Mouse (Mus musculus) frontal cortex, adult 2 months (tissue): ENCODE measurements around the gene Asdurf. TPM values are rescaled to one million over a fixed set of nuclear protein-coding genes. Genes with fewer than 3 reads are reported as not detected.
"Not testable (repeated sequence)": the region's sequence is repeated elsewhere in the genome, so short reads cannot be mapped to it uniquely, and the experiment has no call there.

ENCODE experiments used
- DNase-seq, 2 experiments: peaks; one replicate each; pipeline ENCODE4 v3.0.0; 2022; ENCODE audit warnings: low spot score in 1 of 2; ENCODE audit errors: extremely low spot score in 1 of 2
- polyA plus RNA-seq: library from polyadenylated mRNA; depleted of rRNA; stranded (reverse); fragments of >200 nt; gene quantifications from 2 replicates; pipeline ENCODE4 v1.2.3, GENCODE M21; 2012; rRNA removed

Asdurf gene
- polyA plus RNA-seq: not detected in 2 replicates

DNA sequence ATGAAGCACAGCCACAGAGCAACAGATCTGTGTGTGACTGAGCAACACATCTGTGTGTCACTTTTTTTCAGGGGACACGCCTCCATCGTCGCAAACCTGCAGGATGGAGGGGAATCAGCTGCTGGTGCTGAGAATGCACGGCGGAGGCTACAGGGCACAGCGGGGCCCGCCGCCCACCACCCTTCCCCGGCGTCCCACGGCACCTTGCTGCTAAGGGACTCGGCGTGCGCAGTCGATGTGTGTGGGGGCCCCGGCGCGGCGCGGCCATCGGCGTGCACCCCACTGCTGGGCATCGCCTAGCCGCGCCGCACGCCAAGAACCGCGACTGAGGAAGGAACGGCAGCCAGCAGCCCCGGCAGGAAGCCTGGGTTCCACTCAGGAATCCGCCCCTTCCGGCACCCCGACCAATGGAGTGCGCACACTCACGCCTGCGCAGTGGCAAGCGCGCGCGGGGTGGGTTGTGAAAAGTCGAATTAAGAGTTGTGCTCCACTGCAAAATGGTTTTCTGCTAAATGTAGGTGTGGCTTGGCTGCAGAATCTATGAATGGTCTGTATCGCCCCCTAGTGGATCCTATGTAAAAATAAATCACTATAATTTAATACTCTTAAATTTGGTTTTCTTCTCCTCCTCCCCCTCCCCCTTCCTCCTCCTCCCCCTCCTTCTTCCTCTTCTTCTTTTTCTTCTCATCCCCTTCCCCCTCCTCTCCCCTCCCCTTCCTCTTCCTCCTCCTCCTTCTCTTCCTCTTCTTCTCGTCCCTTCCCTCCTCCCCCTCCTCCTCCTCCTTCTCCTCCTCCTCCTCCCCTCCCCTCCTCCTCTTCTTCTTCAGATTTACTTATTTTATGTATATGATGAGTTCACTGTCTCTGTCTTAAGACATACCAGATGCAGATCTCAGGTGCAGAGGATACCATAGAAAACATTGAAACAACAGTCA, at the start of gene Asdurf, which contains the start of the genes Gm28551 and Asnsd1:
Gene Asdurf, minus strand, starts transcription at position 293 of the 935 bp plus-strand sequence.
Gene Gm28551, minus strand, starts transcription at position 341 of the 935 bp plus-strand sequence.
Gene Asnsd1, minus strand, starts transcription at position 426 of the 935 bp plus-strand sequence.
- DNase-seq: peak; percentile 91 to 98

DNA sequence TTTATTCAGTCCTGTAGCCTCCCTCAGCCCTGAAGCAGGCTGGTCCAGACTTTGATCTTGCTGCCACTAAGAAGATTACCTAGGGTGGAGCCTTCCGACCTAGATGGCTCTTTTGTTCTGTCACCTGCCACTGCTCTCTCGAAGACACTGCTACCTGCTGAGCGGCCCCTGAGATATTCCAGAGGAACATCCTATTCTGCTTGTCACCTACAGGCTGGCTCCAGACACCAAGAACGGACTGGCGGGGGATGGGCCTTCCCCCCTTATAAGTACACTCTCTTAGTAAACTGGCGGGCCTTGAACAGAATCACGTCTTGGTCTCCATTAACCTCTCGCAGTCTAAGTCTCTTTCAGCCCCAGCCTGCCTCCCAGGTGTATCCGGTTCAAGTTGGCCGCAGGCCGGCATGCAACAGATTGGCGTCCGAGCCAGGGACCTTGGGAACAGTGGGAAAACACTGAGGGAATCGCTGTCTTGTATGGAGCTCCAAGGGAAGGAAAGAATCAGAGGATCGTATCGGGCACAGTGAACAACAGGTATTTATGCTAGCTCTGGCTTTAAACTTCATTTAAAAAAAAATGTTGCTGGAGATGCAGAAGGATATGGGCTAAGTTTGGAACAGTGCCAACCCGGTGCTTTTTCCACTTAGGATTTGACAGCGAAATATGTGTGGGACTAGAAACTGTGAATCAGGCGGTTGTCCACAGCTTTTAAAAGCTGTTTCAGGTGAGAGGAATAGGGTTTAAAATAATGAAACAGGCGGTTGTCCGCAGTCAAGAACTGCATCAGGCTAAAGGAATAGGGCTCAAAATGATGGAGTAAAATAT, 41.7 kb upstream of the Asdurf start:
- peak; percentile 11 to 44 for DNase-seq

DNA sequence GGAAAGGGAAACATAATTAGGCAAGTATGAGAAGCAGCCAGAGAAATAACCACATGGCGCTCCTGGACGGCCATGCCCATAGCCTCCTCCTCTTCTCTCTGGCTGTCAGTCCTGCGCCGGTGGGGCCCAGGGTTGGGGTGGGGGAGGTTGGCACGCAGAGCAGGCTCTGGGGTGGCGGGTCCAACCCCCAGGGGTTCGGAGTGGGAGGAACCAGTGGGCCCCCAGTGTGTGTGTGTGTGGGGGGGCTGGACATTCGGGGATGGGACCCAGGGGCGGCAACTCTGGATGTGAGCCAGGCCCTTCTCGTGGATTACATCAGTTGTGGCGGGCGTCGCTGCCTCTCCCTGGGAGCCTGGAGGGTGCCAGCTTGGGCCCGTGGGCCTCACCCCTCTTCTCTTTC, 36.3 kb upstream of the Asdurf start:
- DNase-seq: no peak

DNA sequence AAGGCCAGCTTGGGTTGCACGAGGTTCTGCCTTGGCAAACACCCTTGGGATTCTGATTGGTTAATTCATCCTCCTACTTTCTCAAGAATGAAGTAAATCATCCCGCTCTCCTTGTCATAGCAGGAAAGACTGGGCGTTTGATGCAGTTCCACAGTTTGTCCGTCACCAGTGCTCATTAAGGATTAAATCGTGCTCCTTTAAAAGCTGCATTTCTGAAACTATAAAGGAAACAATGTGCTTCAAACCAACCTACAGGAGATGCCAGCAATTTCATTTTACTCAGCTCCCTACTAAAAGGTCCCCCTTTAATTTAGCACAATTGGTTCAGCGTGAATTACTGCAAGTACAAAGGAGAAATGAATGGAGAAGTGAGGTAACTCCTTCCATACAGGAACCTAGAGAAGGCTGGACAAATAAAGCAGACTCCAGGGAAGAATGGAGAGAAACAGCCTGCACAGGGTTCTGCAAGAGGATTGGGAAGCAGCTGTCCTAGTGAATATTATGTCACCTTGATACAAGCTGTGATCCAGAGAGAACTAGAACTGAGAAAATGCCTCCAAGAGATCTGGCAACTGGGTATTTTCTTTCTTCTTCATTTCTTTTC, 31.8 kb upstream of the Asdurf start:
- no peak for DNase-seq

DNA sequence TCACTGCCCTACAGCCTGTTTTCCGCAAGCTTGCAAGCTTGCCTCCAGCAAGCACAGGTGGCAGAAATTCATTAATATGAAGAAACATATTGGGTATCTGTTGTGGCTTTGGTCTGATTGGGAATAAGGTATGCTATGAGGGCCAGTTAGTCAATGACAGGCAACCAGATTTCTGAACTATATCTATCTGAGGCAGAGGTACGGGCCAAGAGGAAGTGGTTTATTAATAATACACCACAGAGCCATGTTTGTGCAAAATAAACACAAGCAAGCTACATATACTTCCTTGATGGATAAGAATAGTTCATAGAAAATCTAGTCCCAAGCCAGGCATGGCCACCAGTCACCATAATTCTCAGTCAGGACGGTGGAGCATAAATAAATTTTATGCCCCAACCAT, 25.3 kb upstream of the Asdurf start:
- no peak for DNase-seq

DNA sequence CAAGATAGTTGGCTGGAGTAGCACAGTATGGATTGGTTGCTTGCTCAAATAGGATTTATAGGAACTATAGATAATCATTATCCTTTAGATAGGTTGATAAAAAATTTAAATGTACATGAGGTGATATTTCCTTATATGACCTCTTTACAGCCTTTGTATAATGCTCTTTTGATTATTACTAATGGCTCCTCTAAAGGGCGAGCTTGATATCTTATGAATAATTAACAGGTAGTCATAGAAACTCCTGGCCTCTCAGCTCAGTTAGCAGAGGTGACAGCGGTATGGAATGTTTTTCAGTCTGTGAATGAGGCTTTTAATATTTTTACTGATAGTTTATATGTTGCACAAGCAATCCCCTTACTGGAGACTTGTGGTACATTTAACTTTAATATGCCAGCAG, 23.5 kb upstream of the Asdurf start:
- not testable (repeated sequence) for DNase-seq

DNA sequence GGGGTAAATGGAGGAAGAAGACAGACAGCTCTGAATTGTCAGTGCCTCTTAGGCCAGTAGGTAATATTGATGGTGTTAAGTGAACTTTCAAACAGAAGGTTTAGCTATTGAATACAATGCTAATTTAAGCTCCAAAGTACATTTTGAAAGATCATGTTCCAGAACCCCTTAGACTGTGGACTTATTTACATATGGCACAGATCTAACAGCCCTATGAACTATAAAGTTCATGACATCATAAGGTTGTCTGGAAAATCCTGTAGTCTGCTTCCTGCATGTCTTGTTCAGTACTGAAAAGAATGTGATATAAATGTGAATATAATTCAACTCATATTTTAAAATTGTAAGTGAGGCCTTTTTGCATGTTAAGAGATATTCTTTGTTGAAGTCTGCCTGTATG, 6.6 kb upstream of the Asdurf start:
- DNase-seq: no peak

DNA sequence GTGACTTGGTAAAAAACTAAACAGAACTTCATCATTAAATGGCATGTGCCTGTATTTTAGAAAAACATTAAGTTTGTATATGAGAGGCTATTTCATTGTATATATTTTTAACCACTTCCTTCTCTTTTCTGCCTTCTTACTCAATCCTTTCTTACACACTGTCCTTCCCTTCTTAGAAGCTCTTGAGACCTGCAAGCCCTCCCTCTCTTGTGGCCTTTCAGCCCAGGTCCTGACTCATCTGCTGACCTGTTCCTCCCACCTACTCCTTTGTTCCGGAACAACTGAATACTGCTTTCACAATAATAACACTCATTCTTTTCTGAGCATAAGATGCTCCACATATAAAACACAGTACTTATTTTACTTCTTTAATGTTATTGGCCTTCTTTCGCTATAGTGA, 11.3 kb downstream of the Asdurf start:
- DNase-seq: no peak

DNA sequence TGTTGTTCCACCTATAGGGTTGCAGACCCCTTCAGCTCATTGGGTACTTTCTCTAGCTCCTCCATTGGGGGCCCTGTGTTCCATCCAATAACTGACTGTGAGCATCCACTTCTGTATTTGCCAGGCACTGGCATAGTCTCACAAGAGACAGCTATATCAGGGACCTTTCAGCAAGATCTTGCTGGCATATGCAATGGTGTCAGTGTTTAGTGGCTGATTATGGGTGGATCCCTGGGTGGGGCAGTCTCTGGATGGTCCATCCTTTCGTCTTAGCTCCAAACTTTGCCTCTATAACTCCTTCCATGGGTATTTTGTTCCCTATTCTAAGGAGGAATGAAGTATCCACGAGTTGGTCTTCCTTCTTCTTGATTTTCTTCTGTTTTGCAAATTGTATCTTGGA, 15.0 kb downstream of the Asdurf start:
- not testable (repeated sequence) for DNase-seq

DNA sequence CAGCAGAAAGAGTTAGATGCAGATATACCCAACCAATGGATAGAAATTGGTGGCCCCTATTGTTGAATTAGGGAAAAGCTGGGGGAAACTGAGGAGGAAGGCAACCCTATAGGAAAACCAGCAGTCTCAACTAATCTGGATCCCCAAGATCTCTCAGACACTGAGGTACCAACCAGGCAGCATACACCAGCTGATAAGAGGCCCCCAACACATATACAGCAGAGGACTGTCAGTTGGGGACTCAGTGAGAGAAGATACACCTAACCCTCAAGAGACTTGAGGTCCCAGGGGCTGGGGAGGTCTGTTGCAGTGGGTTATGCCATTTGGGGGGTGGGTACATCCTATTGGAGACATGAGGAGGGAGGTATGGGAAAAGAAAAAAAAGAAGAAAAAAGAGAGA, 17.0 kb downstream of the Asdurf start:
- no peak for DNase-seq

DNA sequence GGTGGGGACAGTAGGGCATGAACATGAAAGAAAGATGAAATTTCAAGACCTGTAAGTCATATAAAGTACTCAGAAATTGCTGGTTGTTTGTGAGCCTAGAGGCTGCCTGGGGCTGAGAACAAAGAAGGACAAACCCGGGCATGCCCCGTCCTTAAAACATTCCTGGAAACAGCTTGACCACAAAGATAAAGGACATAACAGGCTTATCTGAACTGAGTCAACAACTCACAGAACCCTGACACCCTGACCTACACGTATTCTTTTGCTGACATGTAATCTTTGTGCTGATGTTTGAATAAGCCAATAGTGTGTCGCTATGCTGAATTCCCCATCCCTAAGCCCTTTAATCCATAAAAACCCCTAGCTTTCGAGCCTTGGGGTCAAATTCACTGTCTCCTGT, 18.9 kb downstream of the Asdurf start:
- not testable (repeated sequence) for DNase-seq

DNA sequence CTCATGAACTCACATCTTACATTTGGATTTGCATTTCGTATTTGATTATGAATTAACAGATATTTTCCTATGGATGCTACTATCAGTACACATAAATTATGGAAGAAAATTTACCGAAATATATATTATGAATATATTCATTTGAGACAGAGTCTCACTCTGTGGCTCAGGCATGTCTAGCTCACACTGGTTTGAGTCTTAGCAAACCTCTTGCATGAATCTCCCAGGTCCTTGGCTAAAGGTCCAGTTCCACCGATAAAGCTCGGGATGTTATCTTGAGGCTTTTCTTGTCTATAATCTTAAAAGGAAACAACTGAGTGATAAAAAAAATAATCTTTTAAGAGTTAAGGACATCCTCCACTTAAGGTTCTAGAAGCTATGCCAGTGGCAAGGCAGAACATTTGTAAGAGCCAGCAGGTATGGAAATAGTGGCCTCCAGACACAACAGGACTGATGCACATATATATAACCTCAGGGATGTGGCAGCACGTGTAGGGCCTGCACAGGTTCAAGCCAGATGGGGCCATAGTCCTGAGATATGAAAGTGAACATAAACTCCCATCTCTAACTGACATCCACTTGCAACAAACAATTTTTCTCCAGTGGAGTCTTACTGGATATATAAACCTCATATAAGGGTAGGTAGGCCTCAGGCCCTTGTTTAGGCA, 27.5 kb downstream of the Asdurf start:
- DNase-seq: no peak

DNA sequence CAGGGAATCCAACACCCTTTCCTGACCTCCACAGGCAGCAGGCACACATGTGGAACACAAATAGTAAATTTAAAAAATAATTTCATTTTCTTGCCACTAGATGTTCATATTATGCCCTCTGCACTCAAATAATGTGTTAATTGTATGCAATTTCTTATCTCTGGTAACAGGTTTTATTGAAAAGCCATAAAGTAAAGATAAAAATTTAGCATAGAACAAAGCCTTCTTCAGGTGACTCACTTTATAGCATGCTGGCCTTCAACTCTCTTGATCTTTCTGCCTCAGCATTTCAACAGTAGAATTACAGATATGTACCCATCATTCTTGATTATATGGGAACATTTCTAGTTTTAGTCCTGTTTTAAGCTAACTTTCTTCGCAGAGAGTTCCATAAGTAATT, 28.1 kb downstream of the Asdurf start:
- no peak for DNase-seq

DNA sequence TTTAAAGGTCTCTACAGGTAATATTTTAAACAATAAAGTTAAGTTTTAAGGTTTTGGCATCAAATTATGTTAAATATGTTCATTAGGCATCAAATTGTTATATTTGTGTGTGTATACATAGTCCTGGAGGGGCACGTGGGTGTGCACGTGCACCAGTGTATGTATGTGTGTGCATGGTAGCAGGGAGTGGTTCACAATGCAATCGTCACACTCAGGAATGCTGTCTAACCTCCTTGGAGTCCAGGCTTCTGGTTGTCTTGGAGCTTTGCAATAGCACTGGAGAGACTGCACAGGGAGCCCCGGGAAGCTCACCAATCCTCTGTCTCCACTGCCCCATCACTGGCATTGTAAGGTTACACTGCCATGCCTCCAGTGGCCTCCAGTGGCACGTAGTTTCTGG, 29.2 kb downstream of the Asdurf start:
- no peak for DNase-seq

DNA sequence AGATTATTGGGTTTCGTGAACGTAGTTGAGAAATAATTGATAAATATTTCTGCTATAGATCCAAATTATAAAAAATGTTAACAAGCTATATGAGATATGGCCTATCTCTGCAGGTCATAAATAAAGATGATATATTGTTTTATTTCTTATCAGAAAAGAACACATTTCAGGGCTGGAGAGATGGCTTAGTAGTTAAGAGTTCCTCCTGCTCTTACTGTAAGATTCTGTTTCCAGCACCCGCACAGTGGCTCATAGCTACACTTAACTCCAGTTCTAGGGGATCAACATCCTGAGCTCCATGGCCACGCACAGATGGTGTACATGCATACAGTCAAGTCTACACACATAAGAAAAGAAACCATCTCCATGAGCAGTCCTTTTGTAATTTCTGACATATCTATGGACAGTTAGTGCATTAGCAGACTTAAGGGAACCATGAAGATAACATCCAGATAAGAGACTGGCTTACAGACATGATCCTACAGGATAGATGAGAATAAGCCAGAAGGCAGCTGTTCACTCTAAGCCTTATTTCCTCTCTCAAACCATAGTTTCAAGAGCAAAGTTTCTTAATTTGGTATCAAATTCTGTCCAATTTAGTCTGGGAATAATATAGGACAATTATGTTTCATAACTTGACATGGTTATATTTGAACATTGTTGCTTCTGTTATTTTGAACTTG, 30.6 kb downstream of the Asdurf start:
- DNase-seq: no peak

DNA sequence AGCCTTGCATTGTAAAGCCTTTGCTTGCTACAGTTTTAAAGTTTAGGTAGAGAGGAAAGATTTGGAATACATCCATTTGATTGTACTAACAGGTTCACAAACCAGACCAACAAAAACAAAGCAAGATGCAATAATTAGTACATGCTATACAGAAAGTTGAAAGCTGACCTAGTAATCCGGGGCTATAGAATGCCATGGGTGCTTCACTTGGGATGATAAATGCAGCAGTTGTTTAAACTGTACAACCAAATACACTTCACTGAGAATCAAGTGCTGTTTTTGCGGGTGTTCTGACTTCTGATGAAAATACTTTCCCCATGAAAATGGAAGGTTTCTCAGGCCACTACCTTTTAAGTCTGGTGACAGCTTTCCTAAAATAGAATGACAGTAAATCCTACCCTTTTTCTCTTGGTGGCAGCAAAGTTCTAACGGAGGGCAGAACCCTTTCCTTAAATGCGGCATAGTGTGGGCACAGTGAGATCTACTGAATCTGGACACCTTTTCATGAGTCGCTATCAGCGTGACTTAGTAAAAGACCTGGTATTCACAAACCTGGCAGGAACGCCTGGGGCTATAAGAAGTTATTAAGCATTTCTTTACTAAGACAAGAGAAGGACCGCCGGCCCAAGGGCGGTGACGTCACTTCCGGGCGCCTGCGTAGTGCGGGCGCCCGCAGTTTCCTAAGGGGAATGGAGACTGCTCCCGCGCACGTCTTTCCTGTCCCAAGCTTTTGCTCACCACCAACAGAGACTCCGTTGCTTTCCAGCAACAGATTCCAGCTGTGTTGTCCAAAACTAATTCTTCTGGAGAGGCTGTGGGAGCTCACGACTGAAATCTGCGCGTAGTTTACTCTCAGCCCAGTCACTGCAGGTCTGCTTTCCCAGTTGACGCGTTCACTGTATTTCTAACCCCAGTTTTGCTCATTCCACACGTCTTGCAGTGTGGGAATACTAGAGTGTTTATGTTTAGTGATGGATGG, 39.1 kb downstream of the Asdurf start, which contains the start of gene Osgepl1:
Gene Osgepl1, plus strand, starts transcription at position 636 of the 979 bp plus-strand sequence.
- peak; percentile 71 to 88 for DNase-seq

DNA sequence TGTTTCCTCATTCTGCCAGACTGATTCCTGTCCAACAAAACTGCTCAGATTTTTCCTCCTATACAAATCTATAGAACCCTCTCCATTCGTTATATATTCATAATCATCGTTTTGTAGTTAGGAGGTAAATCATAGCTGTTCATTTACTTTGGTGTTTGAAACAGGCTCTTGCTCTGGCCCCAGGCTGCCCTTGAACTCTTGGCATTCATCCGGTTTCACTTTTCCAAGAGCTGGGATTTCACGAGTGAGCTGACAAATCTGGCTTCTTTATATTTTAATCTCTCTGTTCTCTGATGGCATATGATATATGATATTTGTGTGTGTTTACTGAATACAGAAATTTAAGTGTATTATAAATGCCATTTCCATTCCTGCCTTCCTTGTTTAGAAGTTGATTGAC, 51.9 kb downstream of the Asdurf start:
- no peak for DNase-seq
